Mouse (Mus musculus) hindbrain, postnatal 0 days (tissue): ENCODE measurements around the gene Tor3a. TPM values are rescaled to one million over a fixed set of nuclear protein-coding genes. Genes with fewer than 3 reads are reported as not detected.
A peak's percentile ranks its signal among the peaks of the same experiment; 100 is the strongest.

ENCODE experiments used
- ATAC-seq: fragments of 200-750 bp; cut with Nextera tagmentation; 2 replicates; pipeline ENCODE4 v1.8.0; 2017; ENCODE audit warnings: mild to moderate bottlenecking, moderate TSS enrichment, moderate library complexity
- DNase-seq: peaks from one replicate; pipeline ENCODE4 v3.0.0-alpha.2; 2015; ENCODE audit warnings: low spot score
- H3K27ac ChIP-seq: fragments of 300-500 bp; sonication (generic); 2 replicates; pipeline ENCODE4 v1.5.1; 2014; ENCODE audit warnings: mild to moderate bottlenecking
- H3K27me3 ChIP-seq: fragments of 300-500 bp; sonication (generic); 2 replicates; pipeline ENCODE4 v1.6.1; 2014; ENCODE audit warnings: low read length, mixed read lengths; ENCODE audit not compliant: insufficient read depth
- H3K36me3 ChIP-seq: fragments of 300-500 bp; sonication (generic); 2 replicates; pipeline ENCODE4 v1.6.1; 2014; ENCODE audit warnings: low read length, mixed read lengths; ENCODE audit not compliant: insufficient read depth
- H3K4me1 ChIP-seq: fragments of 300-500 bp; sonication (generic); 2 replicates; pipeline ENCODE4 v1.6.1; 2014; ENCODE audit warnings: antibody characterized with exemption, low read length, mixed read lengths; ENCODE audit not compliant: insufficient read depth
- H3K4me2 ChIP-seq: fragments of 300-500 bp; sonication (generic); 2 replicates; pipeline ENCODE4 v1.6.1; 2014; ENCODE audit warnings: low read depth, mild to moderate bottlenecking, low read length, moderate library complexity, mixed read lengths
- H3K4me3 ChIP-seq: fragments of 300-500 bp; sonication (generic); 2 replicates; pipeline ENCODE4 v1.5.1; 2014; ENCODE audit warnings: low read length
- H3K9ac ChIP-seq: fragments of 300-500 bp; sonication (generic); replicated peaks from 2 replicates; pipeline ENCODE4 v1.6.1; 2014; ENCODE audit warnings: mild to moderate bottlenecking, low read length, moderate library complexity, mixed read lengths
- H3K9me3 ChIP-seq: fragments of 300-500 bp; sonication (generic); 2 replicates; pipeline ENCODE4 v1.6.1; 2016; ENCODE audit warnings: low read length, mixed read lengths
- CTCF ChIP-seq: IDR thresholded peaks from 2 replicates; pipeline ENCODE4 v1.5.1; 2016; ENCODE audit warnings: antibody characterized with exemption, control low read depth, low read depth
- WGBS: fragments of 180-500 bp; shearing (Covaris S2); extraction: QIAGEN DNeasy Blood & Tissue Kit; methylation state at CpG from one replicate; pipeline ENCODE4 v1.1.7; 2014; 5-methylcytosine and 5-hydroxymethylcytosine counted together
- polyA plus RNA-seq: library from polyadenylated mRNA; unstranded; fragments of >200 nt; fragmentation: Nextera tagmentation; extraction: Ambion mirVana; gene quantifications from 2 replicates; pipeline ENCODE4 v1.2.1, GENCODE M21; 2015
- total RNA-seq: library from RNA; depleted of rRNA; stranded (reverse); fragments of >200 nt; gene quantifications from 2 replicates; pipeline ENCODE4 v1.2.3, GENCODE M21; 2014; rRNA removed

Tor3a gene
- total RNA-seq (2.4 and 5.6 TPM in 2 replicates), polyA plus RNA-seq (3.0 and 4.3 TPM in 2 replicates)

GRCm38 (mm10) chr1:156674195-156675000, at the start of gene Tor3a:
TSS of gene Tor3a (minus strand) at chr1:156674356.
- H3K27ac ChIP-seq, result peak within 1 kb of the TSS; percentile 15; the same call in 1 of the 2 replicates
- 9% methylated on average over 36 of the region's 37 CpGs for WGBS
- no peaks in the 10 kb centered on the region; the same call in 1 of the 2 replicates for H3K4me1 ChIP-seq

GRCm38 (mm10) chr1:156722089-156722488, 47.9 kb upstream of the Tor3a start:
- H3K4me3 ChIP-seq, result no peak overlapping the region
- H3K27ac ChIP-seq, result no peak overlapping the region
- H3K9ac ChIP-seq, result no peak overlapping the region
- no peak overlapping the region for H3K4me2 ChIP-seq
- WGBS, result 64% methylated on average over 6 of the region's 6 CpGs
- H3K36me3 ChIP-seq, result no peaks in the 10 kb centered on the region
- H3K4me1 ChIP-seq, result 0 out of 2 replicates have a peak, but pooled peaks cover 3% of the 10 kb centered on the region
- no peaks in the 10 kb centered on the region for H3K27me3 ChIP-seq
- no peak for TF ChIP-seq CTCF
- no peak for DNase-seq
- H3K9me3 ChIP-seq, result no peaks in the 10 kb centered on the region
- no peak for ATAC-seq

More at GRCm38 (mm10) chr1:156674195-156675000, at the start of gene Tor3a:
- DNase-seq (peak; percentile 69), ATAC-seq (peak; percentile 79)
- H3K27me3 ChIP-seq, result no peaks in the 10 kb centered on the region
- H3K9me3 ChIP-seq, result no peaks in the 10 kb centered on the region
- H3K4me3 ChIP-seq, result peak within 1 kb of the TSS; percentile 50
- TF ChIP-seq CTCF, result no peak
- H3K4me2 ChIP-seq, result peak within 1 kb of the TSS; percentile 98
- H3K9ac ChIP-seq, result peak within 1 kb of the TSS; percentile 43
- peaks cover 5% of the 10 kb centered on the region; the same call in 1 of the 2 replicates for H3K36me3 ChIP-seq

GRCm38 (mm10) chr1:156720046-156720445, 45.9 kb upstream of the Tor3a start:
- Histone ChIP-seq H3K9me3 (no peaks in the 10 kb centered on the region), H3K9ac (no peak overlapping the region), H3K27ac (no peak overlapping the region), H3K36me3 (no peaks in the 10 kb centered on the region), H3K27me3 (no peaks in the 10 kb centered on the region), H3K4me2 (peak overlapping the region; percentile 60; the same call in 1 of the 2 replicates), H3K4me3 (no peak overlapping the region), H3K4me1 (0 out of 2 replicates have a peak, but pooled peaks cover 3% of the 10 kb centered on the region)
- DNase-seq, result no peak
- WGBS, result 51% methylated on average over 4 of the region's 4 CpGs
- no peak for TF ChIP-seq CTCF
- no peak for ATAC-seq

- Histone ChIP-seq H3K27ac (peak within 1 kb of the TSS; percentile 93), H3K9ac (peak within 1 kb of the TSS; percentile 82), H3K4me3 (peak within 1 kb of the TSS; percentile 88), H3K9me3 (no peaks in the 10 kb centered on the region), H3K27me3 (no peaks in the 10 kb centered on the region), H3K4me1 (0 out of 2 replicates have a peak, but pooled peaks cover 3% of the 10 kb centered on the region), H3K4me2 (peak within 1 kb of the TSS; percentile 60), H3K36me3 (no peaks in the 10 kb centered on the region)
- TF ChIP-seq CTCF, result no peak; the same call in 1 of the 2 replicates
- ATAC-seq (peak; percentile 98), DNase-seq (peak; percentile 97)
- under 1% methylated on average over 32 of the region's 47 CpGs for WGBS
Measured at GRCm38 (mm10) chr1:156718950-156719805, 45.0 kb upstream of the Tor3a start, which contains the start of gene Fam20b. TSS of gene Fam20b (minus strand) at chr1:156719086.

- Histone ChIP-seq H3K9me3 (no peaks in the 10 kb centered on the region), H3K4me2 (peak overlapping the region; percentile 60), H3K27ac (peak overlapping the region; percentile 93), H3K4me1 (0 out of 2 replicates have a peak, but pooled peaks cover 3% of the 10 kb centered on the region), H3K9ac (peak overlapping the region; percentile 82), H3K36me3 (no peaks in the 10 kb centered on the region), H3K27me3 (no peaks in the 10 kb centered on the region), H3K4me3 (peak overlapping the region; percentile 88)
- DNase-seq, result peak; percentile 68
- no peak for TF ChIP-seq CTCF
- peak; percentile 89 for ATAC-seq
- 1% methylated on average over 52 of the region's 73 CpGs for WGBS
Measured at GRCm38 (mm10) chr1:156718286-156718949, 44.3 kb upstream of the Tor3a start.
